Mouse (Mus musculus): ENCODE results near the gene Pbx1. TPM values are rescaled to one million over a fixed set of nuclear protein-coding genes. Genes with fewer than 3 reads are reported as not detected.

The Pbx1 gene
- polyA plus RNA-seq, 1 experiment from 2014 or later: 23.2 TPM

GRCm38 (mm10) chr1:168307275-168308182, 124.5 kb downstream of the Pbx1 start:
- ATAC-seq (ENCODE audit: low FRiP score, low TSS enrichment) (peak; percentile 61), DNase-seq (ENCODE audit: low spot score) (peak; percentile 73)
- Histone ChIP-seq H3K4me1 (replicated peaks; ENCODE audit: control insufficient read depth, insufficient read depth) (no peaks in the 10 kb centered on the region), H3K9ac (ENCODE audit: low read length) (no peak overlapping the region), H3K27me3 (ENCODE audit: control insufficient read depth, insufficient read depth, low read length) (no peaks in the 10 kb centered on the region), H3K36me3 (ENCODE audit: control insufficient read depth, insufficient read depth, low read length) (no peaks in the 10 kb centered on the region), H3K27ac (replicated peaks) (peak overlapping the region; percentile 40; the same call in 1 of the 2 replicates), H3K4me3 (ENCODE audit: low read depth, low read length) (no peak overlapping the region), H3K4me2 (replicated peaks; ENCODE audit: low read depth) (no peak overlapping the region), H3K9me3 (ENCODE audit: control insufficient read depth, low read length) (no peaks in the 10 kb centered on the region)
- WGBS: 55% methylated on average over 14 of the region's 14 CpGs
- TF ChIP-seq EP300 (optimal IDR thresholded peaks at IDR 0.05) (no peak), CTCF (IDR thresholded peaks at IDR 0.05; ENCODE audit: low read depth) (no peak)

GRCm38 (mm10) chr1:168300505-168300904, 131.6 kb downstream of the Pbx1 start:
- TF ChIP-seq CTCF (IDR thresholded peaks at IDR 0.05; ENCODE audit: low read depth) (no peak), EP300 (optimal IDR thresholded peaks at IDR 0.05) (no peak)
- ATAC-seq (ENCODE audit: low FRiP score, low TSS enrichment) (no peak), DNase-seq (ENCODE audit: low spot score) (no peak)
- Histone ChIP-seq H3K9me3 (ENCODE audit: control insufficient read depth, low read length) (no peaks in the 10 kb centered on the region), H3K4me2 (replicated peaks; ENCODE audit: low read depth) (no peak overlapping the region), H3K4me3 (ENCODE audit: low read depth, low read length) (no peak overlapping the region), H3K27me3 (ENCODE audit: control insufficient read depth, insufficient read depth, low read length) (no peaks in the 10 kb centered on the region), H3K4me1 (replicated peaks; ENCODE audit: control insufficient read depth, insufficient read depth) (no peaks in the 10 kb centered on the region), H3K27ac (replicated peaks) (0 out of 2 replicates have a peak overlapping the region, but pooled peaks have one; percentile 13), H3K9ac (ENCODE audit: low read length) (no peak overlapping the region), H3K36me3 (ENCODE audit: control insufficient read depth, insufficient read depth, low read length) (no peaks in the 10 kb centered on the region)
- 74% methylated on average over 6 of the region's 6 CpGs for WGBS

GRCm38 (mm10) chr1:168299928-168300365, 132.1 kb downstream of the Pbx1 start:
- ATAC-seq (ENCODE audit: low FRiP score, low TSS enrichment): no peak
- no peaks in the 10 kb centered on the region for H3K9me3 ChIP-seq (ENCODE audit: control insufficient read depth, low read length)
- H3K9ac ChIP-seq (ENCODE audit: low read length): no peak overlapping the region
- H3K4me3 ChIP-seq (ENCODE audit: low read depth, low read length): no peak overlapping the region
- H3K27me3 ChIP-seq (ENCODE audit: control insufficient read depth, insufficient read depth, low read length): no peaks in the 10 kb centered on the region
- WGBS: 57% methylated on average over 12 of the region's 12 CpGs
- no peak for DNase-seq (ENCODE audit: low spot score)
- no peak overlapping the region for H3K4me2 ChIP-seq (replicated peaks; ENCODE audit: low read depth)
- TF ChIP-seq CTCF (IDR thresholded peaks at IDR 0.05; ENCODE audit: low read depth) (no peak), EP300 (optimal IDR thresholded peaks at IDR 0.05) (no peak)
- H3K36me3 ChIP-seq (ENCODE audit: control insufficient read depth, insufficient read depth, low read length): no peaks in the 10 kb centered on the region
- no peaks in the 10 kb centered on the region for H3K4me1 ChIP-seq (replicated peaks; ENCODE audit: control insufficient read depth, insufficient read depth)
- no peak overlapping the region for H3K27ac ChIP-seq (replicated peaks)

- Histone ChIP-seq H3K4me2 (replicated peaks; ENCODE audit: low read depth) (no peak overlapping the region), H3K4me1 (replicated peaks; ENCODE audit: control insufficient read depth, insufficient read depth) (no peaks in the 10 kb centered on the region), H3K36me3 (ENCODE audit: control insufficient read depth, insufficient read depth, low read length) (no peaks in the 10 kb centered on the region), H3K27ac (replicated peaks) (no peak overlapping the region), H3K9me3 (ENCODE audit: control insufficient read depth, low read length) (no peaks in the 10 kb centered on the region), H3K27me3 (ENCODE audit: control insufficient read depth, insufficient read depth, low read length) (no peaks in the 10 kb centered on the region), H3K4me3 (ENCODE audit: low read depth, low read length) (no peak overlapping the region), H3K9ac (ENCODE audit: low read length) (no peak overlapping the region)
- 78% methylated on average over 8 of the region's 8 CpGs for WGBS
- TF ChIP-seq CTCF (IDR thresholded peaks at IDR 0.05; ENCODE audit: low read depth) (no peak), EP300 (optimal IDR thresholded peaks at IDR 0.05) (no peak)
- ATAC-seq (ENCODE audit: low FRiP score, low TSS enrichment) (no peak), DNase-seq (ENCODE audit: low spot score) (no peak)
These were observed 132.9 kb downstream of the Pbx1 start for GRCm38 (mm10) chr1:168299181-168299580.

GRCm38 (mm10) chr1:168296290-168296689, 135.8 kb downstream of the Pbx1 start:
- Histone ChIP-seq H3K4me3 (ENCODE audit: low read depth, low read length) (no peak overlapping the region), H3K9ac (ENCODE audit: low read length) (no peak overlapping the region), H3K27ac (replicated peaks) (no peak overlapping the region), H3K9me3 (ENCODE audit: control insufficient read depth, low read length) (no peaks in the 10 kb centered on the region), H3K4me2 (replicated peaks; ENCODE audit: low read depth) (no peak overlapping the region), H3K27me3 (ENCODE audit: control insufficient read depth, insufficient read depth, low read length) (no peaks in the 10 kb centered on the region), H3K4me1 (replicated peaks; ENCODE audit: control insufficient read depth, insufficient read depth) (peaks cover 2% of the 10 kb centered on the region; the same call in 1 of the 2 replicates), H3K36me3 (ENCODE audit: control insufficient read depth, insufficient read depth, low read length) (no peaks in the 10 kb centered on the region)
- TF ChIP-seq EP300 (optimal IDR thresholded peaks at IDR 0.05) (no peak), CTCF (IDR thresholded peaks at IDR 0.05; ENCODE audit: low read depth) (no peak)
- DNase-seq (ENCODE audit: low spot score): no peak
- no peak for ATAC-seq (ENCODE audit: low FRiP score, low TSS enrichment)
- 67% methylated on average over 2 of the region's 2 CpGs for WGBS

- no peak overlapping the region for H3K4me2 ChIP-seq (replicated peaks; ENCODE audit: low read depth)
- H3K27ac ChIP-seq (replicated peaks): no peak overlapping the region
- H3K36me3 ChIP-seq (ENCODE audit: control insufficient read depth, insufficient read depth, low read length): no peaks in the 10 kb centered on the region
- peaks cover 3% of the 10 kb centered on the region; the same call in 1 of the 2 replicates for H3K4me1 ChIP-seq (replicated peaks; ENCODE audit: control insufficient read depth, insufficient read depth)
- no peaks in the 10 kb centered on the region for H3K9me3 ChIP-seq (ENCODE audit: control insufficient read depth, low read length)
- ATAC-seq (ENCODE audit: low FRiP score, low TSS enrichment) (no peak), DNase-seq (ENCODE audit: low spot score) (no peak)
- H3K27me3 ChIP-seq (ENCODE audit: control insufficient read depth, insufficient read depth, low read length): no peaks in the 10 kb centered on the region
- H3K4me3 ChIP-seq (ENCODE audit: low read depth, low read length): no peak overlapping the region
- TF ChIP-seq CTCF (IDR thresholded peaks at IDR 0.05; ENCODE audit: low read depth) (no peak), EP300 (optimal IDR thresholded peaks at IDR 0.05) (no peak)
- H3K9ac ChIP-seq (ENCODE audit: low read length): no peak overlapping the region
- 84% methylated on average over 4 of the region's 4 CpGs for whole genome bisulfite sequencing
These were observed 136.3 kb downstream of the Pbx1 start for GRCm38 (mm10) chr1:168295782-168296181.
